Mouse (Mus musculus) ES-Bruce4 (cell line): Measurements from ENCODE around the gene Bckdhb.

ENCODE experiments used
- CTCF ChIP-seq: IDR thresholded peaks from one replicate; pipeline ENCODE4 v1.8.1; 2011; ENCODE audit warnings: low read depth, low read length
- EP300 ChIP-seq: IDR thresholded peaks from 2 replicates; pipeline ENCODE4 v1.6.1; 2011; ENCODE audit warnings: low read depth, low read length; ENCODE audit not compliant: insufficient read depth
- POLR2A ChIP-seq: IDR thresholded peaks from one replicate; pipeline ENCODE4 v1.8.1; 2011; ENCODE audit warnings: low read length; ENCODE audit not compliant: insufficient read depth

- TF ChIP-seq CTCF (no peak), POLR2A (no peak), EP300 (no peak)
Observed at GRCm38 (mm10) chr9:84047436-84047835, 122.5 kb downstream of the Bckdhb start.
